Mouse (Mus musculus): ENCODE data around the gene B4galt3.

DNA sequence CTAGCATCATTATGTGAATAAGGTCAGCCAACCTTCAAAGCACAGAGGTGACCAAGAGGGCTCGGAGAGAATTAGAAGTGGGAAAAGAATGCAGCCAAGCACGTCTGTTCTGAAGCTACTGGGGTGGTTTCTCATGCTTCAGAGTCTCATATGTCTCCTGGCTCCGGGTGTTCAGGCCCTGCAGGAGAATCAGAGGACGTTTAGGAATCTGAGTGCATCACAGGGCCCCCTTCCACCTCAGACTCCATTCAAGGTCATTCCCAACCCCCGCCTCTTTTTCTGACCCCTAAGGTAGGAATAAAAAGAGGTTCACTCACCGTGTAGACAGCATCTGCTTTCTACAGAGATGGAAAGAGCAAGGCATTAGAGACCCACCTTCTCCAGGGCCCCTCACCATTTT, 40.4 kb upstream of the B4galt3 start:
- TF ChIP-seq TAL1 (IDR thresholded peaks at IDR 0.05; ENCODE audit: low read length), result no peak
- TF ChIP-seq GATA1 (IDR thresholded peaks at IDR 0.05; ENCODE audit: low read length), result no peak

Data from erythroblast, embryonic 14.5 days (primary cell).